Mouse (Mus musculus): Measurements from ENCODE around the gene Mrm3.

Mrm3 gene

GRCm38 (mm10) chr11:76291960-76292359 lies 48.4 kb downstream of the Mrm3 start:
- DNase-seq, result no peak

- DNase-seq, result no peak
These were observed 48.9 kb downstream of the Mrm3 start for GRCm38 (mm10) chr11:76292398-76292797.

- DNase-seq, result no peak
These were observed 49.3 kb downstream of the Mrm3 start for GRCm38 (mm10) chr11:76292831-76293230.

- DNase-seq, result no peak
These were observed 50.6 kb downstream of the Mrm3 start for GRCm38 (mm10) chr11:76294078-76294477.

- DNase-seq, result no peak
These were observed 51.3 kb downstream of the Mrm3 start for GRCm38 (mm10) chr11:76294836-76295235.

- no peak for DNase-seq
These were observed 53.7 kb downstream of the Mrm3 start for GRCm38 (mm10) chr11:76297252-76297651.

- DNase-seq, result no peak
These were observed 55.0 kb downstream of the Mrm3 start for GRCm38 (mm10) chr11:76298457-76299000.
